Mouse (Mus musculus): ENCODE data around the gene Zfp131. TPM values are rescaled to one million over a fixed set of nuclear protein-coding genes. Genes with fewer than 3 reads are reported as not detected.
"Not testable (repeated sequence)": the region's sequence is repeated elsewhere in the genome, so short reads cannot be mapped to it uniquely, and the experiment has no call there.

Gene Zfp131
- 10 to 100 TPM; 41.5 to 44.3 TPM for total RNA-seq (2021)

DNA sequence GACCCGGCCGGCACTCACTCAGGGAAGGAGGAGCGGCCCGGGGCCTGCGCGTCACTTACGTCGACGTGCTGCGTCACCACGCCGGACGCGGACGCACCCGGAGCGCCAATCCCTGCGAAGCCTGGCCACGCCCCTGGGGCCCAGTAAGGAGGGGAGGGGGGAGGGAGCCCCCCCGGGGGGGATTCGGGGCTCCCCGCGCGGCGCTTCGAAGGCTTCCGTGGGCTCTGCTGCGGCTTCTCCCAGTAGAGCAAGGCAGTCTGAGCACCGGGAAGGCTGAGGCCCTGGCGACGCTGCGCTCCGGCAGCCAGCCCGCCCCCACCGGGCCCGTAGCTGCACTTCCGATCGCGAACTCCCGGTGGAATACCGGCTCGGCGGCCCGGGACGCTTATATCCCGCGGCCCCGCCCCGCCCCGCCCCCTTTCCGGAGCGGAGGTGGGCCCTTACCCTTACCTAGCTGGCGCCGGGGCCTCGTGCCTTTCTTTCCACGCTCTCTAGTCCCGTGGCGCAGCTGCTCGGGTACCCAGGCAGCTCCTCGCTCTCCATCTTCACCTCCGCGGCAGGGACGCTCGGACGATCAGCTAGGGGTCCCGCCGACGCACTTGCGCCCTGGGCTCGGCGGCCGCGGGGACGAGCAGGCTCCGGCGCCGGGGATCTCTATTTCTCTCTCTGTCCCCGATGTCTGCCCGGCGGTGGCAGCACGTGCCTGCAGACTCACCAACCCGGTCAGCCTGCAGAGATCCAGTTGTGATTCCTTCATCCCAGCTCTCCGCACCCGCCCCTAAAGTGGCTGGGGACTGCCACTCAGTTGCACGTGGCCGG is at the start of gene Zfp131:
Gene Zfp131 (minus strand): TSS at position 129 of the 819 bp plus-strand sequence.
- intact Hi-C loops (cut with DNase I): no loop called here
- peak; percentile 90 to 98 for DNase-seq (ENCODE audit: extremely low spot score in 1 of 2, low spot score in 2 of 2)

DNA sequence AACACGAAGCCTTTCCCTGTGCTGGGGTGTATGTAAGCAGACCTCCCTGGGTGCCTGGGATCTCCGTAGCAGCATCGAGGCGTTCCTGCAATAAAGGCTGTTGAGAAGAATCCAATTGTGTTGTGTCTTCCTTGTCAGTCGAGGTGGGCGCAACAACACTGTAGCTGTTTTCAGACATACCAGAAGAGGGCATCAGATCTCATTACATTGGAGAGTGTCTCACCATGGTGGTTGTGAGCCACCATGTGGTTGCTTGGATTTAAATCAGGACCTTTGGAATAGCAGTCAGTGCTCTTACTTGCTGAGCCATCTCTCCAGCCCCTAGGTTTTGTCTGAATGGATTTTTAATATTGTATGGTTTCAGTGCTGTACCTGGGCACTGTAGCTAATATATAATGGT is 49.3 kb upstream of the Zfp131 start:
- not testable (repeated sequence) for DNase-seq (ENCODE audit: extremely low spot score in 1 of 2, low spot score in 2 of 2)
- intact Hi-C loops (cut with DNase I): loop anchor here (10.0 kb wide), 1 partner anchor 385 kb away; no protein-coding TSS in a partner anchor

DNA sequence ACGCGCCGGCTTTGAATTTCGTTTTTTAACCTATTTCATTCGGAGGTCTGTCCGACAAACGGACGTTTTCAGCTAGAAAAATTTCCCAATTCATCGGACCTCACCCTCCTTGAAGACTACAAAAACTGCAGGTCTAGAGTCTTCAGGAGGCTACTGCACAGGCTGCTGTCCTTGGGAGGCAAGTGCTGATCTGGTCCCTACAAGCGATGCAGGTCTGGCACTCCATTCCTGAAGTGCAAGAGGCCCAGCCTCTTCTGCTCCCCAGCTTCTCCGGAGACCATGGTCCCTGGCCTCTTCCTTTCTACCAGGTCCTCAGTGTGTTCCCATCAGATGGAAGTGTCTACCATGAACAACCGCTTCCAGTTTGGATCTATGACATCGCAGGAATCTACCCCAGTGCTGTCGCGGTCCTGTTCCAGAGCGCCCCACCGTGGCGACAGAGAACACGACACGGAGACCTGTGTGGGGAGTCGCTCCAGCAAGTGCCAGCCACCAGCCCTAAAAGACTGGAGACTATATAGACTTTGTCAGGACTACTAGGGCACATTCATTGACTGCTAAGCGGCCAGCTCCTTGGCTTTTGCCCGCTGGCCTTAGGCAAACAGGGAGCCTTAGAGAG is 47.1 kb upstream of the Zfp131 start:
- peak; percentile 4 to 36 for DNase-seq (ENCODE audit: extremely low spot score in 1 of 2, low spot score in 2 of 2)
- intact Hi-C loops (cut with DNase I): loop anchor here (10.0 kb wide), 1 partner anchor 387 kb away; no protein-coding TSS in a partner anchor

DNA sequence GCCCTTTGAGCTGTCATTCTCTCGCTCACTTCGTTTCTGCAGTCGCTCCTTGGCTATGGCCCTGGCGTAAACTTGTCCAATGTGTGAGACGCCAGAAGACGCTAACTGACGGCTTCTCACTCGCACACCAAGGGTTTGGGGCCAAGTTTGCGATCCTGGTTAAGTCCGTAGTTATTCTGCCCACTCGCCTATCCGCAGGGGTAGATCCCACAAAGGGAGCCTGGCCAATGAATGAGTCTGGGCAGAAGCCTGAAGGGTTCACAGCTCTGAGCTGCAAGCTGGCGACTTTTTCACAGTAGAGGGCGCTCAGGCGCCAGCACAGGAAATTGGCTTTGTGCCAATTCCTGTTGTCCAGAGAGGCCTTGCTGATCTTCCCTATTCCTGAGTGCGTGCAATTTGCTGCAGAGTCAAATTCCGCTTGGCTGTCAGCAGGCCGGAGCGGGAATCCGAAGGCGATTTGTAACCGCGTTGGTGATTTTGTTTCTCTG is 45.7 kb upstream of the Zfp131 start:
- DNase-seq (ENCODE audit: extremely low spot score in 1 of 2, low spot score in 2 of 2): peak in 1 of 2 experiments; percentile 2
- intact Hi-C loops (cut with DNase I): loop anchor here (10.0 kb wide), 1 partner anchor 388 kb away; no protein-coding TSS in a partner anchor

DNA sequence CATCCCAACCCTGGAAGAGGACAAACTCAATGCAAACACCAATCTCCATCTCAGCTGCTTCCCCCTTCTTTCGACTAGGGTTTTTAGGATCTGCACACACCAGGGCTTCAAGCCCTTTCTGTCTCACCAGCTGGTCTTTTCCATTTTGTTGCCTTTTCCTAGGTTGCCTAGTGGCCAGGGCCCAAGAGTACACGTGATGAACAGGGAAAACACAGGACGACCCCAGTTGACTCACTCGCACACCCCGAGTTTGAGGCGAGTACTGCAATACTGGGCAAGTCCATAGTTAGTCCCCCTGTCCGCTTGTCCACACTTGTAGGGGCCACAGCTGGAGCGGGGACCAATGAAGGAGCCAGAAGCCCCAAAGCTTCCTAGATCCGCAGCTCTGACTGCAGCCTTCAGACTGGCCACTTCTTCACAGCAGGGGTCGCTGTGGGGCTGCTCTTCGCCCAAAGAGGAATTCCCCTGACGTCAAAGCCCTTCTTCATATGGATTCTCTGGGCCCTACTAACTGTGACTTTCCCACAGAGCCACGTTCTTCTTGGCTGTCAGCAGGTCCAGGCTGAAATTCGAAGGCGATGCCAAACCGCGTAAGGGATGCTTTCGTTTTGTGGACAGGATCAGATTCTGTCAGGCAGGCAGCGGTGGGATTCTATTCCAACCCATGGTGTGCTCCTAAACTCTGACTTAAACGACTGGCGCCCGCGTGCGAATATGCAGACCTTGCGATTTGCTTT is 44.8 kb upstream of the Zfp131 start, which contains the start of gene D13Ertd608e:
Gene D13Ertd608e (plus strand): TSS at position 687 of the 737 bp plus-strand sequence.
- intact Hi-C loops (cut with DNase I): loop anchor here (10.0 kb wide), 1 partner anchor 389 kb away; no protein-coding TSS in a partner anchor
- peak in 1 of 2 experiments; percentile 4 for DNase-seq (ENCODE audit: extremely low spot score in 1 of 2, low spot score in 2 of 2)

DNA sequence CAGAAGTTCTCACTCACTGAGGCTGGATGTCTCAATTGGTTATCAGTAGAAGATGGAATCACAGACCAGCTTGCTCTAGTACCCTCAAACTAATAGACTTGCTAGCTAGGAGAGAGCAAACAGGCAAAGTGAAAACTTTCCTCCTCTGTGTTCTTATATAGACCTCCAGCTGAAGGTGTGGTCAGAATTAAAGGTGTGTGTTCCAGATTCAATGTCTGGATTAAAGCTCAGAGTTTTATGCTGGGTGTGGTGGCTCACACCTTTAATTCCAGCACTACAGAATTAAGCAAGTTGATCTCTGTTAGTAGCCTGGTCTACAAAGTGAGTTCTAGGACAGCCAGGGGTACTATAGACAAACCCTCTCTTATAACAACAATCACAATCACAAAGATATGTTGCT is 39.4 kb upstream of the Zfp131 start, which contains the start of gene AF067063:
Gene AF067063 (minus strand): TSS at position 101 of the 400 bp plus-strand sequence.
- not testable (repeated sequence) for DNase-seq (ENCODE audit: extremely low spot score in 1 of 2, low spot score in 2 of 2)
- intact Hi-C loops (cut with DNase I): loop anchor here (10.0 kb wide), 1 partner anchor 395 kb away; no protein-coding TSS in a partner anchor

DNA sequence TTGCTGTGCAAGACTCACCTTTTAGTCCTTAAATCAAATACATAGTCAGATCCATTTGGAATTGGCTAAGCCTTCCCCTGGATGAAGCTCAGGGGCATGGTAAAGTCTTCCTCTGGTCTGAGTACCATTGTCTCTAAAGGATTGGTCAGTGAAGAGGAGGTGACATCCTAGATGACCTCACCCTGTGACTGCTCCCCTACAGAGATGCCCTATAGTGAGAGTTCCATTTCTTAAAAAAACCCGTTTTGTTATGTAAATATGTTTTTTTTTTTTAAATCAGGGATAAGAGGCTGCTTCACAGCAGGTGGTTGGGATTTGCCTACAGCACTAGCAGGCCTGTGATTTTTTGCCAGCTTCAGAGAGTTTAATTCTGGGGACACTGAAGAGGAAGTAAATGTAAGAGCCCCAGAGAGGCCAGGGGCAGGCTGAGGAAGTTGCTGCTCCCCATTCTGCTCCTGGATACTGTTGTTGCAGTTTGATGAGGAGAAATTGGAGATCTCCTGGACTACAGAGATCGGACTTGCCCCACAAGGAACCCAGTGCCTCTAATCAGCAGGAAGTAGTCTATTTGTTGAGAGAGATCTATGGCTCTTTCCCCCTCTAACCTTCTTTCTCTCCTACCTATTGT is 27.0 kb upstream of the Zfp131 start:
- no peak for DNase-seq (ENCODE audit: extremely low spot score in 1 of 2, low spot score in 2 of 2)
- intact Hi-C loops (cut with DNase I): no loop called here

DNA sequence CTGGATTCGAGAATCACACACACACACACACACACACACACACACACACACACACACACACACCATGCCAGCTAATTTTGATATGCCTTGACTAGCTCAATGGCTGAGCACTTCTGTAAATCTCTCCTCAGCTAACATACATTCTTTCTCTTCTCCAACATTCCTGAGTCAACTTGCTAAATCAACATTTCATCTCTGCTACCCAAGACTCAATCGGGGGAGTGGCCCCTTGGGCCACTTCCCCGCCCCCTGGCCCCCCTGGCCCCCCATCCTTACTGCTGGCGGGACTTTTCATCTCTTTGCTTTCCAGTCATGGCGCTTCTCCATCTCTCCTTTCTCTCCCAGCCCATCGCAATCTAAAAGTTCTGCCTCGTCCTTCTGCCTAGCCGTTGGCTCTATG is 26.1 kb upstream of the Zfp131 start:
- no peak for DNase-seq (ENCODE audit: extremely low spot score in 1 of 2, low spot score in 2 of 2)
- intact Hi-C loops (cut with DNase I): no loop called here

DNA sequence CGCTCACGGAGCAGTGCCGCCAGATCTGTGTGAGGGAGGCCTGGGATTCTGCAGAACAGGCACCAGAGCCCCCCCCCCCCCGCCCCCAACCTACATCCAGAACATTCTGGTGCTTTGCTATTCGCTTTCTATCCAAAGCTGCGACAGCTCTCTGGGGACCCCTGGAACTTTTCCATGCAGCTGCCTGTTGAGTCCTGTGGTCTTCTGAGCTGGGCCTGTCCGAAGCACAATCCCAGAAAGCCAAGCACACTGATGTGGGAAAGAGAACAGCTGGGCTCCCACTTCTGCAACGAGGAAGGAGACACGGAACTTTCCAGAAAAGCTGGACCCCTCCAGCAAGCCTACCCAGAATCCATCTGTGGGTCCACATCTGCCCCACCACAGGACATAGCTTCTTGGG is 19.3 kb upstream of the Zfp131 start:
- intact Hi-C loops (cut with DNase I): no loop called here
- DNase-seq (ENCODE audit: extremely low spot score in 1 of 2, low spot score in 2 of 2): no peak

DNA sequence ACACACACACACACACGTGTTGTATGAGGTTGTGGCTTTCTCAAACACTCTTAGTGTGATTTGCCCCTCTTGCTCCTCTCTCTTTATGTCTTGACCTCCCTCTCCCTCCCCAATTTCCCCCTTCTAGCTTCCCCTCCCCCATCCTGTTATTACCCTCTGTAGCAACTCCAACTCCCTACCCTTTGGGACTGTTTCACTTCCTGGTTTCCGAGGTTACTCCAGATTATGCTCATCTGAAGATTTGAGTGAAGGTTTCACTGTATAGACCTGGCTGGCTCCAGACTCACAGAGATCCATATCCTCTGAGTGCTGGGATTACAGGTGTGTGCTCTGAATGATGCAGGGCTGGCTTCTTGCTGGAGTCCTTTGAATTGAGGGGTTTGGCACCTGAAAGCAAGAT is 18.2 kb upstream of the Zfp131 start:
- no peak for DNase-seq (ENCODE audit: extremely low spot score in 1 of 2, low spot score in 2 of 2)
- intact Hi-C loops (cut with DNase I): no loop called here

DNA sequence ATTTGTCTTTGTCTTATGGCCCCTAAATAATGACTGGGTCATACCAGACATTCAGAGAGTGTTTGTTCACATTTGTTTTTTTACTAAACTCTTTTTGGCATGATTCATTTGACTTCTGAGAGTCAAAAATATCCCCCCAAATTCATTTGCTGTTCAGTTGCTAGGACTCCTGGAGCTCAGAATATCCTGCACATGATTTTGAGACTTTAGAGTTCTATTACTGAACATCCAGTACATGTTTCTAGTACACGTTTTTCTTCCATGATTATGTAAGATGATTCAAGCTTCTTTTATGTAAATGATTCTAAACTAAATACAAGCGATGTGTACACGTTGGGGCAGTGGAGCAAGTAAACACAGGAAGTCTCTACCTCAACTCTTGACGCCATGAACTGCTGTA is 7.0 kb upstream of the Zfp131 start:
- intact Hi-C loops (cut with DNase I): no loop called here

DNA sequence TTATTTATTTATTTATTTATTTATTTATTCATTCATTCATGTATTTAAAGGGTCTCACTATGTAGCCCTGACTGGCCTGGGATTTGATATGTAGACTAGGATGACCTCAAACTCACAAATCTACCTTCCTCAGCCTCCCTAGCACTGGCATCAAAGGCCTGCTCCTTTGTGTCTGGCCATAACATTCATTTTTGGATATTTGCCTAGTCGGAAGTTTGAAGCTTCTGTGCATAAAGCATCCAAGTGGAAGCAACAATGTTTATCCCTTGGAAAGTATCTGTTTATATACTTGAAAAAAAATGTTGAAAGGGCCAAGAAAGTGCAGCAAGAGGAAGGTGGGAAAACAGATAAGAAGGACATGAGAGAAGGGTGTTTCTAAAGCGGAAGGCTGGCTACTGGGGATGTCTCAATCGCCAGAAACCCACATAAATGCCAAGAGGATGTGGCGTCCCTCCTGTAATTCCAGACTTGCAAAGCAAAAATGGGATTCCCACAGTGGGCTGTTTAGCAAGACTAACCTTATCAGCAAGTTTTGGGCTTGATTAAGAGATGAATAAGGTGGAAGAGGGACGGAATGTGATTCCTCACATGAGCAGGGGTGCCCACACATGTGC is 2.2 kb upstream of the Zfp131 start:
- intact Hi-C loops (cut with DNase I): no loop called here
- DNase-seq (ENCODE audit: extremely low spot score in 1 of 2, low spot score in 2 of 2): no peak

More for the DNA sequence above, 7.0 kb upstream of the Zfp131 start:
- no peak for DNase-seq (ENCODE audit: extremely low spot score in 1 of 2, low spot score in 2 of 2)

DNA sequence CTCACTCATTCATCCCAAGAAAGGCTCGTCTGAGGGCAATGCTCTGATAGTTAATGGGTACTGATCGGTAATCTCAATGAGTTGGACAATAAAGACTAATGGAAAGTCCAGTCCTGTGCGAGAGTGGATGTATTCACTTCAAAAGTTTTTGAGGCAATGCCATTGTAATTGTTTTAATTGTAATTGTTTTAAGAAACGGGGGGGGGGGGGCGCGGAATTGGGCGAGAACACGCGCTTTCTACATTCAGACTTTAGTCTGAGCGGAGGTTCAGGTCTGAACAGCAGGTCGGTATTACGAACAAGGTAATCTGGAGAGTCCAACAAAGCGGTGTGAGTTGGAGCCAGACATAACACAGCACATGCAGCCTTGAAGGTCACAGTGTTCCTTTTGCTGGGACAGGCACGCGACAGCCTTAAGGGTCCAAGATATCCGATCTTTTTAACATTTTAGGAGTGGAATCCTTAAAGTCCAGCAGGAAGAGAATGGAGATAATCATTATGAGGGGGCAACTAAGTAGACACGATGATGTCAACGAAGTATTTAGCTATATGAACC is 969 bp upstream of the Zfp131 start:
- intact Hi-C loops (cut with DNase I): no loop called here
- no peak for DNase-seq (ENCODE audit: extremely low spot score in 1 of 2, low spot score in 2 of 2)

DNA sequence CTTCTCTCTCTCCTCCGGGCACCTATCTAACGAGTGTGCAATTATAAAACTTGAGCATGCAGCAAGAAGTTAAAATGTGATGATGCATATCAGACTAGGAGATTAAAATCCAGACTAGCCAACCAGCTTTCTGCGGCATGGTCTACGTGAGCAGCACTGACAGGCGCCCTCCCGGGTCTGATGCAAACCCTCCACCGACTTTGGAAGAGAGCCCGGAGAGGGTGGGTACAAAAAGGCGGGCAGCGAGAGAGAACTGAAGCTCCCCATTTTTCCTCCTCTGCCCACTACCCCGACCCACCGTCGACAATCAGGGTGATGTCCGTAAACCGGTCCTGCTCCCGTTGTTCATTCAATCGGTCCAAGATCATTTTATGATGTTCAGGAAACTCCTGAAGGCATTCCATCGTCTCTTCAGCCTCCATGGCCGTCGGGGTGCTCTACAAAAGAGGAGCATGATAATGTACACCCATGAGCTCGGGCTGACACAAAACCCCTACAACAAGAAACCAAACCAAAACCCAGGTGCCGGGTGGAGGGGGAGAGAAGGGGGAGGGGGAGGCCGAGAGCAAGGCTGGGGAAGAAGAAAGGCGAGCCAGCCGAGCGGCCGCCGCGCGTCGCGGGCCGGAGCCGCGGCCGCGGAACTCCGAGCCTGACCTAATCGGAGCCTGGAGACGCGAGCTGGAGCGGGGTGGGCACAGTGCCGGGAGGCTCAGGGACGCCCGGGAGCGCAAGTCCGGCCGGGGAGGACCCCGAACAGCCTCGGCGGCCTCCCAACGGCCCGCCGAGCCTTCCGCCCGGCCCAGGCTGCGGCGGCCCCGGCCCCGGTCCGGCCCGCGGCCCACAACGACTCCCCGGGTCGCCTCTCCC is 605 bp downstream of the Zfp131 start:
- intact Hi-C loops (cut with DNase I): no loop called here

DNA sequence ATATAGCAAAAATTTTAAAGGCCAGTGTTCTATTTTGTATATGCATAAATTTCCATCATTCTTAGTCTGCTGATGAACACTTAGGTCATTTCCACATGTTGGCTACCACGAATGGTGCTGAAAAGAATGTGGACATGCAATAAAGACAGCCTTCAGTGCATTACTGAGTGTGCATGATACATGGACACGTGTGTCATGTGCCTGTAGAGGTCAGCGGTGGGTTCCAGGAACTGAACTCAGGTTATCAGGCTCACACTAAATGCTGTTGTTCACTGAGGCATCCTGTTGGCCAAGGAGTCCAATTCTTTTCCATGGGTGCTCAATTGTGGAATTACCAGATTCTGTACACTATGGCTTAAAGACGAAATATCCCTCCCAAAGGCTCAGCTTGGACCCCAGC is 7.1 kb downstream of the Zfp131 start:
- intact Hi-C loops (cut with DNase I): no loop called here
- DNase-seq (ENCODE audit: extremely low spot score in 1 of 2, low spot score in 2 of 2): no peak

More for the DNA sequence above, 605 bp downstream of the Zfp131 start:
- peak; percentile 78 to 84 for DNase-seq (ENCODE audit: extremely low spot score in 1 of 2, low spot score in 2 of 2)

DNA sequence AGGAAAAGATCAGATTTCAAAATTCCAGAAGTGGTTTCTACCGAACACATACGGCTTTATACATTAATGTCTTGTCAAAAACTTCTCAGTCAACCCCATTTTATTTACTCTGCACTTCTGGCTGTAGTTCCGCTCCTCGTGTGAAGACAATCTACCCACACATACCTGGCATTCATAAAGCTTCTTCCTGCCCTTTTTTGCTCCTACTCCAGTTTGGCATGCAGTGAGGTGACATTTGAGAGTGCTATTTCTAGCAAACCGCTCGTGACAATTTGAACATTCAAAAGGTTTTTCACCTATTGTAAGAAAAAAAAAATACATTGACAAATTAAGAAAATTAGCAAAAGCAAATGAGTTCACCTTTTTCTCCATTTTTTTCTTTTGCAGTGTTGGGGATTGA is 22.1 kb downstream of the Zfp131 start:
- DNase-seq (ENCODE audit: extremely low spot score in 1 of 2, low spot score in 2 of 2): no peak
- intact Hi-C loops (cut with DNase I): no loop called here

DNA sequence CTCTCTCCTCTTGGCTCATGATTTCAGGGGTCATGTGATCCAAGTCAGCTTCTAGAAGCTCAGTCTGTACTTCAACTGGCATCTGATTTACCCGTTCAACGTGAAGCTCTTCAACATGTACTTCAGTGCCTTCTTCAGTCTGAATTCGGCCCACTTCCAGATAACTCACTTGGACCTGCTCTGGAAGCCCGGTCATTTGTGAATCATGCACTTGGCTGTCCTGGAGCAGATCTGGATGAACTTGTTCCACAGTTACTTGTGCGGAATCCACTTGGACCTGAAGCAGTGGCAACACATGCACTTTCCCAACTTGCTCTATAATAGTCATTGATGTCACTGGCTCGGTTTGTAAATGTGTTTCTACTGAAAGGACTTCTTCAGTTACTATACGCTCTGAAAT is 24.2 kb downstream of the Zfp131 start:
- DNase-seq (ENCODE audit: extremely low spot score in 1 of 2, low spot score in 2 of 2): no peak
- intact Hi-C loops (cut with DNase I): no loop called here

Data from left cerebral cortex, postnatal 10 days (tissue).